Mouse (Mus musculus) c-Kit-positive CD71-positive TER-119-positive erythroid progenitor cells, embryonic 14.5 days (primary cell): ENCODE results near the gene Golga2.

Source experiments
- DNase-seq: peaks from one replicate; pipeline ENCODE4 v3.0.0-alpha.2; 2013; ENCODE audit warnings: low spot score

The Golga2 gene

DNA sequence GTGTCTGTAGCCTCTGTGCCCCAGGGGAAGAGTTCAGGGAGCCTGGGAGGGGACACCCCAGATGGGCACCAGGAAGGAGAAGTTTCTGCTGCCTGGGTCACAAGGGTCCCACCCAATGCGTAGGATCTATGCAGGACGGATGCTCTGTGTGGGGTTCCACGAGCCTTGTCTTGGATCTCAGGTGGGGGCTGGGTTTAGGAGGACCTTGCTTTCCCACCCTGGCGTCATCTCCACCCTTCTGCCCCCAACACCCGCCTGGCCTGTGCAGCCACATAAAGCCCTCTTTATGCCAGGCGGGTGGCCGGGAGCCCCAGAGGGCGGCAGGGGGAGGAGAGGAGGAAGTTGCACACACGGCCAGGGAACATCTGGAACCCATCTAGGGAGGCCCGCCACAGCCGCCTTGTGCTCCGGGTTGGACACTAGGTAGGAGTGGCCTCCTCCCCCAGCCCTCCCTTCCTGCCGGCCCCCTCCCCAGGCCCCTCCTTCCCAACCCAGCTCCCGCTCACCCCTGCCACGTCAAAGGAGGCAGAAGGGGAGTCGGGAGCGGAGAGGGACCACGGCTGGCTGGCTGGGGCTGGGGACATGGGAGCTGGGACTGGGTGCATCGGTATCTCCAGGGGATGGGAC, 30.7 kb downstream of the Golga2 start:
- DNase-seq: no peak

GRCm38 (mm10) chr2:32318709-32319585, 31.8 kb downstream of the Golga2 start:
- DNase-seq: no peak

GRCm38 (mm10) chr2:32319586-32320580, 32.7 kb downstream of the Golga2 start:
- no peak for DNase-seq

DNA sequence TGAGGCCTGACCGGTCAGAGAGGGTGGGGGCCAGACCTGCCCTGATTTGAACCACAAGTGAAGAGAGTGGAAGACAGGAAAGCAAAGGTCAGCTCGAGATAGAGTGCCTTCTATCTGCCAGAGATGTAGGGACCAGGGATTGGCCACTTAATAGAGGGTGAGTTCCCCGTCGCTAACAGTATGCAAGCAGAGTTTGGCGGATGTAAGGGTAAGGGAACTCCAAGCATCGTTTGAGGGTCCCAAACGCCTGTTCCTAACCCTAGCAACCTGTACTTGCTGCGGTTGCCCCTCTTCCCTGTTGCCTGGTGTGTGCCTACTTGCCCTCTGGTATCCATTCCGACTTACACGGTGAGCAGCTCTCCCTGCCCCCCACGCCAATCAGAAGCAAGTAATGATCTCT, 33.5 kb downstream of the Golga2 start:
- DNase-seq: no peak

- DNase-seq: no peak
These were observed 34.6 kb downstream of the Golga2 start for GRCm38 (mm10) chr2:32321591-32322298.

- DNase-seq: no peak
These were observed 35.9 kb downstream of the Golga2 start for GRCm38 (mm10) chr2:32322754-32323741.

- no peak for DNase-seq
These were observed 37.1 kb downstream of the Golga2 start for GRCm38 (mm10) chr2:32324322-32324721.

DNA sequence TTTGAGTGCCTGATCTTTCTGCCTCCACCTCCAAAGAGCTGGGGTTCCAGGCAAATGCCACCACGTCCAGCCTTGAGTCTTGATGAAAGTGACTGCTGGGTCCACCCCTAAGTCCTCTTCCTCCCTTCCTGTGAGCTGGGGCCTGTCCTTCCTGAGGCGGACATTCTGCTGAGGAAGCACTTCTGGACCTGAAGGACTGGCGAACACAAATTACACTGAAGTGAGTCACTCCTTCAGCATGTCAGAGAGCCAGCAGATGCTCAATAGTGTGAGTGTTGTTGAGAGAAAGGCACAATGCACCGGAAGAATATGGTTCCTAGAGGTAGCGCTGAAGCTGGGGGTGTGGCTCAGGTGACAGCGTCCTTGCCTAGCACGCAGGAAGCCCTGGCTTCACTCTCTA, 38.2 kb downstream of the Golga2 start:
- DNase-seq: no peak

DNA sequence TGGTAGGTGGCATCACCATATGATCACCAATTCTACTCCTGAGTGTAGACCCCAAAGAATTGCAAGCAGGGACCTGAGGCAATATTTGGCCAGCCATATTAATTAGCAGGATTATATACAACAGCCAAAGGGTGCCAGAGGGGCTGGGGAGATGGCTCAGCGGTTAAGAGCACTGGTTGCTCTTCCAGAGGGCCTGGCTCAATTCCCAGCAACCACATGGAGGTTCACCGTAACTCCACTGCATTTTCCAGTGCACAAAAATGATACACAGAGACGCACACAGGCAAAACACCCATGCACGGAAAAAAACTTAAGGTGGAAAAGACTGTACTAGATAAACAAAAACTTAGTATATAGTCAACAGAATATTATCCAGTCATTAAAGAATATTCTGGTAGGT, 40.0 kb downstream of the Golga2 start:
- no peak for DNase-seq

DNA sequence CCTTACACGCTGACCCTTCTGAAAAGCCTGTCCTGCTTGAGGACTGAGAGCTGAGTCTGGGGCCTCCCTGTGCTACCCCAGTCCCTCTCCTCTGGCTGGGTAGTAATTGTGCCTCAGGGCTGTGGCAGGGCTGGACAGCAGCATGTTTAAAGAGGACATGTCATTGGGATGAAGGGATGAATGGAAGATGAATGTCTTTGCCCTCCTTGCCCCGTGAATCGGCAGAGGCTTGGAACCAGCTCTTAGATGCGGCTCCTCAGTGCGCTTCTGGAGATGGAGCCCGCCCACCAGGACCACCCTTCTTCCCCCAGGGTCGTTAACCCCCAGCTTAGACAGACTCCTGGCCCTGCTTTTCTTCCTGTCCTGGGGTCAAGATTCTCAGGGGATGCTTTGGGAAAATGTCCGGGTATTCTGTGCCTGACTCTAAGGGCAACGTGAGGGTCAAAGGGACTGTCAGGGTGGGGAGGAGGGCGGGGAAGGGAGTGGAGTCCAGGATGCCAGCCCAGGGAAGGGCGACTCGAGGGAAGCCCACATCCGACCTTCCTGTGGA, 41.8 kb downstream of the Golga2 start:
- DNase-seq: no peak

GRCm38 (mm10) chr2:32329531-32329930, 42.3 kb downstream of the Golga2 start:
- DNase-seq: no peak

GRCm38 (mm10) chr2:32332159-32332558, 45.0 kb downstream of the Golga2 start:
- DNase-seq: no peak

- no peak for DNase-seq
These were observed 48.7 kb downstream of the Golga2 start for GRCm38 (mm10) chr2:32335888-32336287.

DNA sequence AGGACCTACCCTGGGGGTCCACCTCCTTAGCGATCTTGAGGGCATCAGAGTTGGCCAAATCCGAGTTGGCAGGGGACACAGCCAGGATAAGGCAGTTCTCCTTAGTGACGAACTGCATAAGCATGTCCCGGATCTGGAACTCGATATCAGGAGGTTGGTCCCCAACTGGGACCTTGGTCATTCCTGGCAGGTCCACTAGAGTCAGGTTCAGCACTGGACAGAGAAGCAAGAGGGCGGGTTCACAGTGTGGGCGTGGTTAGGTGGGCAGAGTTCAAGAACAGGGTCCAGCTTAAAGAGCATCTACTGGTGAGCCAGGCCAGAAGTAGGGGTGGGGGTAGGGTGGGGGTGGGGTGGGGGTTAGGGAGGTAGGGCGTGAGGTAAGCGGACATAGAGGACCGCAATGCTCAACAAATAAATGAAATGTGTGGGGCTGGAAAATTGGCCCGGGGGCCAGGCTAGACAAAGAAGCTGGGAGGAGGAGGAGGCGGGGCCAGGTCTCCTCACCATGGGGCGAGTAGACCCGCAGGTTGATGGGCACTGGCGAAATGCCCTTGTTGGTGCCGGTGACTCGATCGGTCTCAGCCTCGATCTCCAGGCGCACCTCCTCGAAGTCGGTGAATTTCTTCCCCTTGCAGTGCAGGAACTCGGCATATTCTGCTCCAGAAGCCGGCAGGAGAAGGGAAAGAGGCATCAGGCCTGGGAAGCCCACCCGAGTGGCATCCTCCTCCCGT, 52.9 kb downstream of the Golga2 start:
- DNase-seq: no peak

DNA sequence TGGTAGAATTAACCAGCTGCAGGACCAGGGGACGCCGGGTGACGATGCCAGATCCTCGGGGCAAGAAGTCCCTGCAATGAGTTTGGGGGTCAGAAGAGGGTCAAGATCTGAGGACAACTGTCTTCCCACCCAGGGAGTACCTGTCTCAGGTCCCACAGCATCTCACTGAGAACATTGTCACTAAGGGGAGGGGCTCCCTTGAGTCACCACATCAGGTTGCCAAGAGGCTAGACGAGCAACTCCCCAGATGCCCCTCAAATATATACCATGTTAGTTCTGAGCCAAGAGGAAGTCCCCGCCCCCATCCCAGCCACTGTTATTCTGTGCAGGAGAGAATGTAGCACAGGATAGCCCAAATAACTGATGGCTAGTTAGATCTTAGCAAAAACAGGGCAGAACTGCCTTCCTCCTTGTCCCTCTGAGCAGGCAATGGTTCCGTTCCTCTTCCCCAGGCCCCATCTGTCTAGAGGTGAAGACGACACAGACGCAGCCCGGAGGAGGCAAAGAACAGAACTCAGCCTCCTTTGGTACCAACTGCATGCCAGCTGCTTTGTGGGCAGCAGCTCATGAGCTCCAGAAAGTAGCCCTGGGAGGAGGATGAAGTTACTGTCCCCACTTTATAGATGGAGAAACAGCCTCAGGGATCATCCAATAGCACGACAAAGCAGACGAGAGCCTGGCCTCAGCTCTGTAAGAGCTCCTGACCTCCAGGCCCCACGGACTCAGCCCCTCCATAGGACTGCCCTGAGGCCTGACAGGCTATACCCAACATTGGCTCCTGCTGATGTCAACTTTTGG, 53.9 kb downstream of the Golga2 start:
- no peak for DNase-seq

- DNase-seq: no peak
These were observed 54.4 kb downstream of the Golga2 start for GRCm38 (mm10) chr2:32341634-32341939.

- DNase-seq: no peak
These were observed 54.9 kb downstream of the Golga2 start for GRCm38 (mm10) chr2:32342039-32342438.

DNA sequence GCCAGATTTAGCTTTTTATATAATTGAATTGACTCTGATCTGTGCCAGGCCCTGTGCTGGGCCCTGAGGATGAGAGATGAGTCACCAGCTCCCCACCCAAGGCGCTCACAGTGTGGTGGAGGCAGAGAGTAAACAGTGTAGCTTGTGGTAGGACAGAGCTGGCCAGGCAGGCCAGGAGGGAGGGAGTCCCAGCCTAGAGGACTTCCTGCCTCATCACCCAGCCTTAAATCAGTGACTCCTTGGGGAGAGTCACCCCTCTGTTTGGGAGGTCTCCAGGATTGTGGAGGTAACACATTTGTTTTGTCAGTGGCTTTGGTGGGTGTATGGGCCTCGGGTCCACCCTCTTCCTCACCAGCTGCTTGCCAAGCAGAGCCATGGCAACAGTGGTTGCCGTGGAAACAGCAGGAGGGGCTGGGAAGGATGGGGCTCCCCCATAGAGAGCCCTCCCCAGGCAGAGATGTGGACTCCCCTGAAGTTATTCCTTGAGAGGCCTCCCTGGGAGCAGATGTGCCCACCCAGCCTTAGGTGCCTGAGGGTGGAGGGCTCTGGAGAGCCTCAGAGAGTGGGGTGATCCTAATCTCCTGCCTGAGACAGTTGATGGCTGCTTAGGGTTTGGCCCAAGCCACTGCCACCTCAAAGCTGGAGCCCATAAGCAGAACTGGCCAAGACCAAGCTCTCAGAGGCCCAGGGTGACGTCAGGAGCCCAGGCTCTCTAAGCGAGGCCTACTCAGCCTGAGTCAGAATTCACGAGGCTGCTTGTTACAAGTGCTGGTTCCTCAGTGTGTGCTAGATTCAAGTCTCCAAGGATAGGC, 55.6 kb downstream of the Golga2 start:
- DNase-seq: no peak
